Comparison of ENCODE assay signal across 28 mouse cellular contexts in the genomic region with DNA sequence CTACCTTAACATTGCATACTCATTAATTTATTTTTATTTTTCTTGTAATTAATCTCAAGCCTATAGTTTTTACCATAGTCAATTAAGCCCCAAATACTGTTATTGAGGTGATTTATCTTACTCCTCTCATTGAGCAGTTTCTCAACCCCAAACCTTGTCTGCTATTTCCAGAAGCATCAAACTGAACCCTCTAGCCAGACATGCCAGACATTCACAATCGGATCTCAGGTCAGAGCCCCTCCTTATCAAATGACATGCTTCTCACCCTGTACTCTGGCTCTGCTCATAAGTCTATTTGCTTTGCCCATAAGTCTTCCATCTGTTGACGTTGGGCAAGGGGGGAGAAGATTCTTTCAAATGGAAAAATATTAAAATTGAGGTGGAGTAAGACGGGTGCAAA. TPM values are rescaled to one million over a fixed set of nuclear protein-coding genes. Genes with fewer than 3 reads are reported as not detected.
A peak's percentile ranks its signal among the peaks of the same experiment; 100 is the strongest.
DNase-seq lines count a peak whose midpoint lies in the region; ATAC-seq and TF ChIP-seq lines count a peak whose summit lies in the region.
"Had no signal": no experiment of that assay in that cellular context is flagged by ENCODE, and none has a peak within 500 bp of the region (broad histone marks: within the 10 kb centered on the region; RNA-seq: fewer than 3 reads in every experiment).

No protein-coding gene starts in this region.

- peak; percentile 9; the same call in 1 of the 2 replicates for ATAC-seq in embryonic facial prominence, embryonic 11.5 days (replicated peaks; ENCODE audit: insufficient number of reproducible peaks, low FRiP score, low TSS enrichment, low read depth)
- peak; percentile 62 for ATAC-seq in kidney, embryonic 15.5 days (replicated peaks; ENCODE audit: low FRiP score)
- ATAC-seq in limb, embryonic 14.5 days (ENCODE audit: low FRiP score, low read depth): no peak
- no peak for ATAC-seq in embryonic facial prominence, embryonic 14.5 days (ENCODE audit: low read depth)
- ATAC-seq: activated CD4-positive, CD25-positive, alpha-beta regulatory T cell, adult 4 months; CD4-positive, CD25-positive, alpha-beta regulatory T cell, adult 4 months; forebrain, embryonic 14.5 days; forebrain, embryonic 16.5 days; Patski had no signal

- no peaks in the 10 kb centered on the region for H3K4me1 ChIP-seq in embryonic facial prominence, embryonic 11.5 days (ENCODE audit: control insufficient read depth, insufficient read depth, low read length)
- 0 out of 2 replicates have a peak, but pooled peaks cover 2% of the 10 kb centered on the region for H3K4me1 ChIP-seq in embryonic facial prominence, embryonic 10.5 days
- H3K4me1 ChIP-seq in kidney, embryonic 15.5 days: 0 out of 2 replicates have a peak, but pooled peaks cover 4% of the 10 kb centered on the region
- no peaks in the 10 kb centered on the region for H3K4me1 ChIP-seq in limb, embryonic 14.5 days (ENCODE audit: control insufficient read depth, insufficient read depth, low read length)
- no peaks in the 10 kb centered on the region for H3K4me1 ChIP-seq in limb, embryonic 10.5 days
- peaks cover 3% of the 10 kb centered on the region; the same call in 1 of the 2 replicates for H3K4me1 ChIP-seq in embryonic facial prominence, embryonic 14.5 days (ENCODE audit: control insufficient read depth, insufficient read depth, low read length)
- H3K4me1 ChIP-seq: forebrain, embryonic 10.5 days; forebrain, embryonic 12.5 days had no signal

- H3K36me3 ChIP-seq in embryonic facial prominence, embryonic 11.5 days (replicated peaks; ENCODE audit: control insufficient read depth, insufficient read depth, low read depth, low read length): no peaks in the 10 kb centered on the region
- no peaks in the 10 kb centered on the region for H3K36me3 ChIP-seq in embryonic facial prominence, embryonic 10.5 days (replicated peaks)
- H3K36me3 ChIP-seq in kidney, embryonic 15.5 days: no peaks in the 10 kb centered on the region
- H3K36me3 ChIP-seq in limb, embryonic 14.5 days (ENCODE audit: control insufficient read depth, insufficient read depth, low read length): no peaks in the 10 kb centered on the region
- no peaks in the 10 kb centered on the region for H3K36me3 ChIP-seq in limb, embryonic 10.5 days
- no peaks in the 10 kb centered on the region for H3K36me3 ChIP-seq in embryonic facial prominence, embryonic 14.5 days (ENCODE audit: control insufficient read depth, insufficient read depth, low read length)
- H3K36me3 ChIP-seq: embryonic facial prominence, embryonic 15.5 days; forebrain, embryonic 10.5 days; forebrain, embryonic 12.5 days; G1E had no signal

- whole genome bisulfite sequencing in embryonic facial prominence, embryonic 11.5 days: 42% methylated on average over 3 of the region's 3 CpGs
- WGBS in embryonic facial prominence, embryonic 10.5 days: 61% methylated on average over 3 of the region's 3 CpGs
- 27% methylated on average over 3 of the region's 3 CpGs for WGBS in kidney, embryonic 15.5 days
- WGBS in limb, embryonic 14.5 days: 44% methylated on average over 3 of the region's 3 CpGs
- 82% methylated on average over 3 of the region's 3 CpGs for WGBS in limb, embryonic 10.5 days
- WGBS in embryonic facial prominence, embryonic 14.5 days: 22% methylated on average over 3 of the region's 3 CpGs

- H3K4me2 ChIP-seq in embryonic facial prominence, embryonic 11.5 days (ENCODE audit: low read depth, low read length): no peak overlapping the region
- H3K4me2 ChIP-seq in kidney, embryonic 15.5 days: no peak overlapping the region
- H3K4me2 ChIP-seq in limb, embryonic 14.5 days (replicated peaks; ENCODE audit: low read depth, low read length, severe bottlenecking): no peak overlapping the region
- no peak overlapping the region for H3K4me2 ChIP-seq in embryonic facial prominence, embryonic 14.5 days (ENCODE audit: low read depth, low read length)
- H3K4me2 ChIP-seq: embryonic facial prominence, embryonic 15.5 days; forebrain, embryonic 12.5 days had no signal

- peak; percentile 22 for DNase-seq in embryonic facial prominence, embryonic 11.5 days (ENCODE audit: low spot score)
- DNase-seq in embryonic facial prominence, embryonic 10.5 days (ENCODE audit: low spot score): no peak
- DNase-seq in kidney, adult 18-20 months: no peak
- DNase-seq in limb, embryonic 14.5 days (ENCODE audit: low spot score): no peak
- no peak for DNase-seq in limb, embryonic 10.5 days (ENCODE audit: low spot score)
- DNase-seq in embryonic facial prominence, embryonic 14.5 days (ENCODE audit: low spot score): no peak
- DNase-seq in gastrocnemius, adult 18-20 months (ENCODE audit: low spot score): no peak
- DNase-seq: adrenal gland, adult 8-10 months; adrenal gland, postnatal 14 days; adrenal gland, postnatal 36 days; B cell, adult 2 months; cerebellum, adult 11-12 months; cerebellum, adult 2 months; cerebellum, adult 9-10 months; cerebellum, postnatal 10 days; cerebellum, postnatal 25 days had no signal

- no peak overlapping the region for H3K27ac ChIP-seq in embryonic facial prominence, embryonic 11.5 days (replicated peaks; ENCODE audit: low read depth, low read length)
- no peak overlapping the region for H3K27ac ChIP-seq in embryonic facial prominence, embryonic 10.5 days (replicated peaks)
- no peak overlapping the region for H3K27ac ChIP-seq in kidney, embryonic 15.5 days
- 0 out of 2 replicates have a peak overlapping the region, but pooled peaks have one; percentile 55 for H3K27ac ChIP-seq in limb, embryonic 14.5 days (replicated peaks; ENCODE audit: low read depth, low read length)
- H3K27ac ChIP-seq in limb, embryonic 10.5 days: no peak overlapping the region
- H3K27ac ChIP-seq in embryonic facial prominence, embryonic 14.5 days (replicated peaks; ENCODE audit: low read depth, low read length): peak overlapping the region; percentile 58; the same call in 1 of the 2 replicates
- H3K27ac ChIP-seq: forebrain, embryonic 10.5 days; forebrain, embryonic 12.5 days had no signal

- H3K27me3 ChIP-seq in embryonic facial prominence, embryonic 11.5 days (ENCODE audit: control insufficient read depth, insufficient read depth, low read length): no peaks in the 10 kb centered on the region
- H3K27me3 ChIP-seq in embryonic facial prominence, embryonic 10.5 days (replicated peaks; ENCODE audit: low read depth, poor library complexity, severe bottlenecking): no peaks in the 10 kb centered on the region
- H3K27me3 ChIP-seq in kidney, embryonic 15.5 days: no peaks in the 10 kb centered on the region
- H3K27me3 ChIP-seq in limb, embryonic 14.5 days (ENCODE audit: control insufficient read depth, insufficient read depth, low read length): no peaks in the 10 kb centered on the region
- no peaks in the 10 kb centered on the region for H3K27me3 ChIP-seq in limb, embryonic 10.5 days (ENCODE audit: low read depth, poor library complexity, severe bottlenecking)
- no peaks in the 10 kb centered on the region for H3K27me3 ChIP-seq in embryonic facial prominence, embryonic 14.5 days (replicated peaks; ENCODE audit: control insufficient read depth, insufficient read depth, low read length)
- H3K27me3 ChIP-seq: CH12.LX; embryonic facial prominence, embryonic 15.5 days; forebrain, embryonic 12.5 days had no signal

- H3K9ac ChIP-seq in embryonic facial prominence, embryonic 11.5 days (replicated peaks; ENCODE audit: low read length): no peak overlapping the region
- H3K9ac ChIP-seq in kidney, embryonic 15.5 days: no peak overlapping the region
- H3K9ac ChIP-seq in limb, embryonic 14.5 days (ENCODE audit: low read depth, low read length, severe bottlenecking): no peak overlapping the region
- H3K9ac ChIP-seq in embryonic facial prominence, embryonic 14.5 days (ENCODE audit: low read depth, low read length): no peak overlapping the region
- H3K9ac ChIP-seq: embryonic facial prominence, embryonic 15.5 days; forebrain, embryonic 12.5 days had no signal

- no peaks in the 10 kb centered on the region for H3K9me3 ChIP-seq in embryonic facial prominence, embryonic 11.5 days (replicated peaks; ENCODE audit: control insufficient read depth, low read length)
- H3K9me3 ChIP-seq in embryonic facial prominence, embryonic 10.5 days: no peaks in the 10 kb centered on the region
- H3K9me3 ChIP-seq in kidney, embryonic 15.5 days (replicated peaks): no peaks in the 10 kb centered on the region
- H3K9me3 ChIP-seq in limb, embryonic 14.5 days (ENCODE audit: control insufficient read depth, low read length): no peaks in the 10 kb centered on the region
- no peaks in the 10 kb centered on the region for H3K9me3 ChIP-seq in limb, embryonic 10.5 days (replicated peaks)
- no peaks in the 10 kb centered on the region for H3K9me3 ChIP-seq in embryonic facial prominence, embryonic 14.5 days (ENCODE audit: control insufficient read depth, low read length)
- H3K9me3 ChIP-seq: embryonic facial prominence, embryonic 15.5 days; forebrain, embryonic 10.5 days; forebrain, embryonic 12.5 days; G1E had no signal

- no peak overlapping the region for H3K4me3 ChIP-seq in embryonic facial prominence, embryonic 11.5 days (ENCODE audit: low read depth, low read length)
- H3K4me3 ChIP-seq in embryonic facial prominence, embryonic 10.5 days: no peak overlapping the region
- no peak overlapping the region for H3K4me3 ChIP-seq in kidney, embryonic 15.5 days (replicated peaks)
- H3K4me3 ChIP-seq in limb, embryonic 14.5 days (replicated peaks; ENCODE audit: low read length): no peak overlapping the region
- no peak overlapping the region for H3K4me3 ChIP-seq in limb, embryonic 10.5 days
- H3K4me3 ChIP-seq in embryonic facial prominence, embryonic 14.5 days (ENCODE audit: low read depth, low read length): no peak overlapping the region
- H3K4me3 ChIP-seq: embryonic facial prominence, embryonic 15.5 days; erythroblast, embryonic 14.5 days; forebrain, embryonic 10.5 days; forebrain, embryonic 12.5 days had no signal

- TF ChIP-seq POLR2A in limb, embryonic 14.5 days (IDR thresholded peaks at IDR 0.05; ENCODE audit: borderline replicate concordance, extremely low read depth, insufficient read depth, insufficient read length): no peak

RNA-seq across cellular contexts. Expression of a gene that starts 33.3 kb away (rescaled TPM):
- 34.5 and 44.9 TPM in 2 replicates for polyA plus RNA-seq in embryonic facial prominence, embryonic 11.5 days (2014; fragmentation: Nextera tagmentation; extraction: Ambion mirVana)
- 10.3 and 21.4 TPM in 2 replicates for polyA plus RNA-seq in embryonic facial prominence, embryonic 10.5 days (2016; fragmentation: Nextera tagmentation; extraction: Ambion mirVana)
- 21.2 and 24.1 TPM in 2 replicates for polyA plus RNA-seq in kidney, embryonic 15.5 days (2015; fragmentation: Nextera tagmentation; extraction: Ambion mirVana)
- polyA plus RNA-seq in limb, embryonic 14.5 days (2012; rRNA removed): 12.8 and 19.5 TPM in 2 replicates
- 27.7 and 28.8 TPM in 2 replicates for polyA plus RNA-seq in limb, embryonic 14.5 days (2014; fragmentation: Nextera tagmentation; extraction: Ambion mirVana)
- 6.9 and 10.6 TPM in 2 replicates for polyA plus RNA-seq in limb, embryonic 10.5 days (2016; fragmentation: Nextera tagmentation; extraction: Ambion mirVana)
- polyA plus RNA-seq in embryonic facial prominence, embryonic 14.5 days (2014; fragmentation: Nextera tagmentation; extraction: Ambion mirVana): 32.8 and 36.8 TPM in 2 replicates
- total RNA-seq in gastrocnemius, adult 18-20 months (2021): 1 to 10 TPM; 1.3 to 2.6 TPM
- total RNA-seq: CH12.LX, G1E had no signal
- polyA plus RNA-seq: G1E had no signal

Comparison
In these comparisons a context has a peak if more than half of its experiments do, and no peak if none do; other contexts are left out.
1. ATAC-seq: peak in embryonic facial prominence, embryonic 11.5 days (single experiment) and kidney, embryonic 15.5 days (single experiment); none in limb, embryonic 14.5 days (single experiment) and embryonic facial prominence, embryonic 14.5 days (single experiment).
2. H3K27ac ChIP-seq: peak in limb, embryonic 14.5 days (single experiment) and embryonic facial prominence, embryonic 14.5 days (single experiment); none in embryonic facial prominence, embryonic 11.5 days (single experiment), embryonic facial prominence, embryonic 10.5 days (single experiment), kidney, embryonic 15.5 days (single experiment) and limb, embryonic 10.5 days (single experiment).